Mouse (Mus musculus): ENCODE data around the gene R3hdm1. TPM values are rescaled to one million over a fixed set of nuclear protein-coding genes. Genes with fewer than 3 reads are reported as not detected.

The R3hdm1 gene
- total RNA-seq (2021), result 10 to 100 TPM; 42.7 to 49.5 TPM
- long read RNA-seq, experiment 1, partial matches to known transcripts, result 3 of 9 reads
- long read RNA-seq, experiment 1, other reads (novel, unspliced or antisense), result 6 of 9 reads
- long read RNA-seq, experiment 2, full-length matches to known transcripts, result 3 of 5 reads
- long read RNA-seq, experiment 2, partial matches to known transcripts, result 1 of 5 reads
- long read RNA-seq, experiment 2, other reads (novel, unspliced or antisense), result 1 of 5 reads

GRCm38 (mm10) chr1:128102641-128103461, at the start of gene R3hdm1, which contains the start of gene Zranb3:
Gene R3hdm1, plus strand, starts transcription at chr1:128103301.
Gene Zranb3, minus strand, starts transcription at chr1:128103047.
- peak; percentile 98 to 100 for DNase-seq

DNA sequence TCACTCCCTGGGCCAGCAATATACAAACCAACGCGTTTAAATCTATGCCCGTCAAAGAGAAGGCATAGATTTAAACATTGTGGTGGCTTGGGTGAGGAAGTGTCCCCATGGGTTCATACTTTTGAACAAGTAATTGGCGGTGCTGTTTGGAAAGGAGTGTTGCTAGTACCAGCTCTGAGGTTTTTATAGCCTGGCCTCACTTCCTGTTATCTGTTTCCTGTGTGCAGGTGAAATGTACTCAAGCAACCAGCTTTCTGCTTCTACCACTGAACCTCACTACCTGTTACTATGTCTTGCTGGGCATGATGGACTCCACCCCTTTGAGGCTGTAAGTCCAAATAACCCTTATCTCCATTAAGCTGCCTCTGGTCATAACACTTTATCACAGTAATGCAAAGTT, 45.8 kb upstream of the R3hdm1 start:
- DNase-seq, result no peak

GRCm38 (mm10) chr1:128058625-128059024, 44.5 kb upstream of the R3hdm1 start:
- no peak for DNase-seq

- no peak for DNase-seq
Measured at GRCm38 (mm10) chr1:128060655-128061344, 42.3 kb upstream of the R3hdm1 start.

- DNase-seq, result no peak
Measured at GRCm38 (mm10) chr1:128061401-128061800, 41.7 kb upstream of the R3hdm1 start.

- no peak for DNase-seq
Measured at GRCm38 (mm10) chr1:128062167-128062566, 40.9 kb upstream of the R3hdm1 start.

DNA sequence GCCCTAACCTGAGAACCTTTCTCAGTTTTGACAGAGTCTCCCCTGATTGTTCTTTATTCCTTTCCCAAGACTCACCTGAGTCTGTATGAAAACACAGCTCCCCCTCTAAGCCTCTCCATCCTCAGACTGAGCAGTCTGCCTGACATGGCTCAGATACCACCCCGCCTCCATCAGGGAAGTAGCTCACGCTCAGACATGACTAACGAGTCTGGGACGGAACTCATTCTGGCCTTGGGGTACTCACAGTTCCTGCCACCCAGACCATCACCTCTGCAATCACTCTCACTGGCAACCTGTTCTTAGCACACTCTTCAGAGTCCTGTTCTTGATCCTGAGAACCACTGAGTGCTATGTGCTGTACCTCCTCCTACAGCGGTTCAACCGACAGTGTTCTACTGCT, 38.4 kb upstream of the R3hdm1 start:
- no peak for DNase-seq

DNA sequence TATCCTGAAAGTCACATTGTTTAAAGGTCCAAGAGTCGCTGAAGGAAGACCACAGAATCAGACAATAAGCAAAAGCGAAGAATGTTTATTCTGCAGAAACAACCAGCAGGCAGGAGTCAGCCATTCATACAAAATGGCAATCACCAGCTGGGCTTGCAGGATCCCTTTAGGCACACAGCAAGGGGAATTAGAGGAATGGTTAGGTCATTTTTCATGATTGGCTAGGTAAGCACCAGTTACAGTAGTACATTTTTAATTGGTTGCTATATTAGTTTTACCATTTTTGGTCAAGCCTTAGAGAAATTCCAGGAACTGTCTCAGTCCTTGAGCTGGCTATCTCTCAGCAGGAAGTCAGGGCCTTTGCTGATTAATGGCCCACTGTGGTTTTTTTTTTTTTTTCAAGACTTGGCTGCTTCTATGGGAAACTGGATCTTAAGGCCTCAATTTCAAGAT, 34.1 kb upstream of the R3hdm1 start:
- no peak for DNase-seq

DNA sequence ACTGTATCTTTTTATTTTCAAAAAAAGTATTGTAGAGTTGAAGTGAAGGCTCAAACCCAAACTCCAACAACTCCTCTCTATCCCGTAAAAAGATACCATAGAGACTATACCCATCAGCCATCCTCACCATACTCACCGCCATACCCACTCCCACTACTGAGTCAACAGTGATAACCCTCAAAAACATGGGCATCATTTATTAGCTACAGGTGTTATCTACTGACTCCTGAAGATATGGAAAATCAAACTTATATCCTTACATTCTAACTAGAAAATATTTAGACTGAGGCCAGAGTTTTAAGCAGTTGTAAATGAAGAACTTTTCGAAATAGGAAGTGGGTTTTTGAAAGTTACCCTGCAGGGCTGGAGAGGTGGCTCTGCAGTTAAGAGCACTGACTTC, 33.1 kb upstream of the R3hdm1 start:
- DNase-seq, result no peak

GRCm38 (mm10) chr1:128073051-128073450, 30.1 kb upstream of the R3hdm1 start:
- no peak for DNase-seq

- no peak for DNase-seq
Measured at GRCm38 (mm10) chr1:128076791-128077479, 26.2 kb upstream of the R3hdm1 start.

DNA sequence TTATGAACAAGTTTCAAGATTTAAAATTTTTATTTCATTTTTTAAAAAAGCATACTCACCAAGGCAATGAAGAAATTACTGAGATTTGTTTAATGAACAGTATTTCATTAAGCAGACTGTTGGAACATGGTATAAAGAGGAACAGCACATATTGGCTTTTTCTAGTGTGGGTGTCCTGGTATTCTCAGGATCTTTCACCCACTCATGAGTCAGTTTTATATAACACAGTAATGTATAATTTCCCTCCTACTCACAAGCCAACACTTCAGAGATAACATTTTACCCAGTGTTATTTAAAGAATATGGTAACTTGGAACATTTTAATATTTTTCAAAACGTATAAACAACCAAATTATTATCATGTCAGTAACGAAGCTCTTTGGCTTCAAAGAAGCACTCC, 25.3 kb upstream of the R3hdm1 start:
- DNase-seq, result no peak

GRCm38 (mm10) chr1:128078646-128079045, 24.5 kb upstream of the R3hdm1 start:
- DNase-seq, result no peak

GRCm38 (mm10) chr1:128080936-128081696, 22.0 kb upstream of the R3hdm1 start:
- DNase-seq, result peak; percentile 71 to 78

DNA sequence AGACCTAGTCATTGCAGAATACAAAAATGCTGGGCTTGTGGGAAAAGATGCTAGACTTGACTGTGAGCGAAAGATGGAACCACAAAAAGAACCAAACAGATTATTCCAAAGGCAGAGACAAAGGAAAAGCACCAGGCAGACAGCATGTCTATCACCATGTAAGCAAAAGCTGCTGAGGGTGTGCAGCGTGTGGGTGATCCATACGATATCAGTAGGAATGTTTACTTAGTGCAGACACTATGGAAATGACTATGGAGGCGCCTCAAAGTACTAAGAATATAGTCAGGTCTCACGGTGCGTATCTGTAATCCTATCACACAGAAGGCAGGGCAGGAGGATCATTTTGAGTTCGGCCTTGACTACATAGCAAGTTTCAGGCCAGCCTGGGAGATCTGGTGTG, 21.2 kb upstream of the R3hdm1 start:
- DNase-seq, result no peak

GRCm38 (mm10) chr1:128082800-128083199, 20.3 kb upstream of the R3hdm1 start:
- DNase-seq, result peak in 1 of 2 experiments; percentile 22

DNA sequence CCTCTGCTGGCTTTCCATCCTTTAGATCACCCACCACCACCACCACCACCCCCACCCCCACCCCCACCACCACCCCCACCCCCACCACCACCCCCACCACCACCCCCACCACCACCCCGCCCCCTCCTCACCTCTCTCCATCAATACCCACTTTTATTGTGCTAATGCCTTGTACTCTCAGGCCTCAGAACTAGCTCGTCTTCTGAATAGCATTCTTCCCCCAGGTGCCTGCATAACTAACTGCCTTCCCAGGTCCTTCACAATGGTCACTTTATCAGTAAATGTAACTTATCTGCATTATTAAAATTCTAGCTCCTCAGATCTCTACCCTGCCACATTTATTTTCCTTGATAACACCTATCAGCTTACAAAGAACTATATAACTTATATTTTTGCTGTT, 8.4 kb upstream of the R3hdm1 start:
- no peak for DNase-seq

- no peak for DNase-seq
Measured at GRCm38 (mm10) chr1:128098309-128098708, 4.8 kb upstream of the R3hdm1 start.

- DNase-seq, result peak in 1 of 2 experiments; percentile 84
Measured at GRCm38 (mm10) chr1:128102251-128102640, 855 bp upstream of the R3hdm1 start.

GRCm38 (mm10) chr1:128103520-128104088, 503 bp downstream of the R3hdm1 start:
- no peak for DNase-seq
